Comparison of ENCODE assay signal across 8 mouse cellular contexts in the genomic region with DNA sequence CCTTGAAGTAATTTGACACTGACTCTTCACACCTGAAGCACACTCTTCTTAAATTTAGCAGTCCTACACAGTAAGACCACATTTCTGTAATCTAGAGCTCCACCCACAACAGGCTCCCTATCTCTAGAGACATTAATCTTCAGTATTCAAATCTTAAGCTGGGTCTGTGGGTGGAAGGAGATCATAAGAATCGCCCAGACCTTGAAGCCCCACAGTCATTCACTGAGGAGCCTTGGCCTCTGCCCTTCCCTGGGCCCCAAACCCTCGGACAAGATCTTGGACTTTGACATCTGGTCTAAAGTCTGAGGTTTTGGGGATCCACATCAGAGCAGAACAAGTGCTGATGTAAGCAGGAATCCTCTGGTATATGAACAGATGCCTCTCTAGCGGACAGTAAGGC. TPM values are rescaled to one million over a fixed set of nuclear protein-coding genes. Genes with fewer than 3 reads are reported as not detected.
DNase-seq lines count a peak whose midpoint lies in the region; ATAC-seq and TF ChIP-seq lines count a peak whose summit lies in the region.

No protein-coding gene starts in this region.

- peak overlapping the region; percentile 95 for H3K9ac ChIP-seq in heart, embryonic 13.5 days
- no peak overlapping the region for H3K9ac ChIP-seq in hindbrain, postnatal 0 days (replicated peaks; ENCODE audit: low read length)
- no peak overlapping the region; the same call in 1 of the 2 replicates for H3K9ac ChIP-seq in midbrain, embryonic 13.5 days (replicated peaks)

- ATAC-seq in heart, embryonic 13.5 days (ENCODE audit: extremely low read depth, insufficient number of reproducible peaks, low FRiP score, low TSS enrichment) = no peak
- ATAC-seq in common myeloid progenitor, adult 5-6 weeks (replicated peaks; ENCODE audit: low read depth, poor library complexity, severe bottlenecking) = 0 out of 2 replicates have a peak, but pooled peaks have one; percentile 1
- ATAC-seq in hindbrain, postnatal 0 days = no peak
- ATAC-seq in midbrain, embryonic 13.5 days = no peak

- TF ChIP-seq CTCF in hindbrain, postnatal 0 days (IDR thresholded peaks at IDR 0.05; ENCODE audit: low read depth) = no peak

- intact Hi-C loops in left cerebral cortex, postnatal 4 days (cut with DNase I) = no loop called here

- no peaks in the 10 kb centered on the region for H3K36me3 ChIP-seq in heart, embryonic 13.5 days
- no peaks in the 10 kb centered on the region for H3K36me3 ChIP-seq in hindbrain, postnatal 0 days (ENCODE audit: insufficient read depth, low read length)
- H3K36me3 ChIP-seq in midbrain, embryonic 13.5 days = no peaks in the 10 kb centered on the region

- H3K9me3 ChIP-seq in heart, embryonic 13.5 days = no peaks in the 10 kb centered on the region
- H3K9me3 ChIP-seq in hindbrain, postnatal 0 days (ENCODE audit: low read length) = no peaks in the 10 kb centered on the region
- H3K9me3 ChIP-seq in midbrain, embryonic 13.5 days = no peaks in the 10 kb centered on the region

- DNase-seq in heart, adult 9 months (ENCODE audit: low spot score in 2 of 2) = no peak
- no peak for DNase-seq in hindbrain, postnatal 0 days (ENCODE audit: low spot score)
- DNase-seq in right cerebral cortex, adult 18-20 months = no peak
- DNase-seq in left cerebral cortex, postnatal 4 days = no peak
- no peak for DNase-seq in embryo, embryonic 10.5 days (ENCODE audit: low spot score)

- peaks cover 17% of the 10 kb centered on the region; the same call in 1 of the 2 replicates for H3K27me3 ChIP-seq in heart, embryonic 13.5 days (replicated peaks)
- H3K27me3 ChIP-seq in hindbrain, postnatal 0 days (ENCODE audit: insufficient read depth, low read length) = no peaks in the 10 kb centered on the region
- peaks cover 32% of the 10 kb centered on the region for H3K27me3 ChIP-seq in midbrain, embryonic 13.5 days

- 0 out of 2 replicates have a peak overlapping the region, but pooled peaks have one; percentile 91 for H3K27ac ChIP-seq in heart, embryonic 13.5 days (replicated peaks)
- H3K27ac ChIP-seq in hindbrain, postnatal 0 days = no peak overlapping the region
- H3K27ac ChIP-seq in midbrain, embryonic 13.5 days = no peak overlapping the region

- peaks cover 56% of the 10 kb centered on the region for H3K4me1 ChIP-seq in heart, embryonic 13.5 days
- H3K4me1 ChIP-seq in hindbrain, postnatal 0 days (ENCODE audit: insufficient read depth, low read length) = no peaks in the 10 kb centered on the region
- peaks cover 7% of the 10 kb centered on the region for H3K4me1 ChIP-seq in midbrain, embryonic 13.5 days (replicated peaks)

- WGBS in heart, embryonic 13.5 days = 48% methylated on average over 3 of the region's 3 CpGs
- WGBS in hindbrain, postnatal 0 days = 52% methylated on average over 3 of the region's 3 CpGs
- 32% methylated on average over 3 of the region's 3 CpGs for WGBS in midbrain, embryonic 13.5 days

- H3K4me2 ChIP-seq in heart, embryonic 13.5 days = peak overlapping the region; percentile 97
- H3K4me2 ChIP-seq in hindbrain, postnatal 0 days (ENCODE audit: low read depth, low read length) = 0 out of 2 replicates have a peak overlapping the region, but pooled peaks have one; percentile 89
- H3K4me2 ChIP-seq in midbrain, embryonic 13.5 days (replicated peaks) = peak overlapping the region; percentile 95

- peak overlapping the region; percentile 82 for H3K4me3 ChIP-seq in heart, embryonic 13.5 days
- peak overlapping the region; percentile 82; the same call in 1 of the 2 replicates for H3K4me3 ChIP-seq in hindbrain, postnatal 0 days (ENCODE audit: low read length)
- peak overlapping the region; percentile 78; the same call in 1 of the 2 replicates for H3K4me3 ChIP-seq in midbrain, embryonic 13.5 days (replicated peaks)

RNA-seq across cellular contexts. Expression of a gene that starts 1.0 kb away (rescaled TPM):
- 0.31 and 0.67 TPM in 2 replicates for polyA plus RNA-seq in heart, embryonic 13.5 days (2015; fragmentation: Nextera tagmentation; extraction: Ambion mirVana)
- total RNA-seq in common myeloid progenitor, adult 5-6 weeks (2017) = not detected in 2 replicates
- 0.31 and 2.2 TPM in 2 replicates for total RNA-seq in hindbrain, postnatal 0 days (2014; rRNA removed)
- polyA plus RNA-seq in hindbrain, postnatal 0 days (2015; fragmentation: Nextera tagmentation; extraction: Ambion mirVana) = 0.23 TPM in 1 of 2 replicates, not detected in the other
- not detected in 2 replicates for polyA plus RNA-seq in midbrain, embryonic 13.5 days (2015; fragmentation: Nextera tagmentation; extraction: Ambion mirVana)
- total RNA-seq in left cerebral cortex, postnatal 4 days (2021) = not detected

RNA-seq across cellular contexts. Expression of a gene that starts 27.9 kb away (rescaled TPM):
- 62.0 and 66.4 TPM in 2 replicates for polyA plus RNA-seq in heart, embryonic 13.5 days (2015; fragmentation: Nextera tagmentation; extraction: Ambion mirVana)
- total RNA-seq in common myeloid progenitor, adult 5-6 weeks (2017) = 11.8 and 14.1 TPM in 2 replicates
- 2.9 and 8.9 TPM in 2 replicates for total RNA-seq in hindbrain, postnatal 0 days (2014; rRNA removed)
- polyA plus RNA-seq in hindbrain, postnatal 0 days (2015; fragmentation: Nextera tagmentation; extraction: Ambion mirVana) = 16.0 and 17.0 TPM in 2 replicates
- polyA plus RNA-seq in midbrain, embryonic 13.5 days (2015; fragmentation: Nextera tagmentation; extraction: Ambion mirVana) = 13.5 and 13.7 TPM in 2 replicates
- 1 to 10 TPM; 1.6 to 2.5 TPM for total RNA-seq in left cerebral cortex, postnatal 4 days (2021)

RNA-seq across cellular contexts. Expression of a gene that starts 53.9 kb away (rescaled TPM):
- polyA plus RNA-seq in heart, embryonic 13.5 days (2015; fragmentation: Nextera tagmentation; extraction: Ambion mirVana) = 4.7 and 6.9 TPM in 2 replicates
- 6.5 and 18.1 TPM in 2 replicates for total RNA-seq in common myeloid progenitor, adult 5-6 weeks (2017)
- not detected in 2 replicates for total RNA-seq in hindbrain, postnatal 0 days (2014; rRNA removed)
- 3.5 and 3.9 TPM in 2 replicates for polyA plus RNA-seq in hindbrain, postnatal 0 days (2015; fragmentation: Nextera tagmentation; extraction: Ambion mirVana)
- 1.1 and 2.6 TPM in 2 replicates for polyA plus RNA-seq in midbrain, embryonic 13.5 days (2015; fragmentation: Nextera tagmentation; extraction: Ambion mirVana)
- under 1 TPM in 1 of 2 experiments, not detected in 1; 0.94 TPM for total RNA-seq in left cerebral cortex, postnatal 4 days (2021)

RNA-seq across cellular contexts. Expression of a gene that starts 55.2 kb away (rescaled TPM):
- polyA plus RNA-seq in heart, embryonic 13.5 days (2015; fragmentation: Nextera tagmentation; extraction: Ambion mirVana) = not detected in 2 replicates
- not detected in 2 replicates for total RNA-seq in common myeloid progenitor, adult 5-6 weeks (2017)
- not detected in 2 replicates for total RNA-seq in hindbrain, postnatal 0 days (2014; rRNA removed)
- polyA plus RNA-seq in hindbrain, postnatal 0 days (2015; fragmentation: Nextera tagmentation; extraction: Ambion mirVana) = not detected in 2 replicates
- not detected in 2 replicates for polyA plus RNA-seq in midbrain, embryonic 13.5 days (2015; fragmentation: Nextera tagmentation; extraction: Ambion mirVana)
- not detected for total RNA-seq in left cerebral cortex, postnatal 4 days (2021)

RNA-seq across cellular contexts. Expression of a gene that starts 57.9 kb away (rescaled TPM):
- polyA plus RNA-seq in heart, embryonic 13.5 days (2015; fragmentation: Nextera tagmentation; extraction: Ambion mirVana) = not detected in 2 replicates
- total RNA-seq in common myeloid progenitor, adult 5-6 weeks (2017) = not detected in 2 replicates
- total RNA-seq in hindbrain, postnatal 0 days (2014; rRNA removed) = not detected in 2 replicates
- polyA plus RNA-seq in hindbrain, postnatal 0 days (2015; fragmentation: Nextera tagmentation; extraction: Ambion mirVana) = not detected in 2 replicates
- polyA plus RNA-seq in midbrain, embryonic 13.5 days (2015; fragmentation: Nextera tagmentation; extraction: Ambion mirVana) = not detected in 2 replicates
- under 1 TPM in 1 of 2 experiments, not detected in 1; 0.22 TPM for total RNA-seq in left cerebral cortex, postnatal 4 days (2021)
